Mouse (Mus musculus): ENCODE data around the gene Cep104. TPM values are rescaled to one million over a fixed set of nuclear protein-coding genes. Genes with fewer than 3 reads are reported as not detected.

Cep104 gene
- polyA plus RNA-seq, 1 experiment: 18.4 TPM

DNA sequence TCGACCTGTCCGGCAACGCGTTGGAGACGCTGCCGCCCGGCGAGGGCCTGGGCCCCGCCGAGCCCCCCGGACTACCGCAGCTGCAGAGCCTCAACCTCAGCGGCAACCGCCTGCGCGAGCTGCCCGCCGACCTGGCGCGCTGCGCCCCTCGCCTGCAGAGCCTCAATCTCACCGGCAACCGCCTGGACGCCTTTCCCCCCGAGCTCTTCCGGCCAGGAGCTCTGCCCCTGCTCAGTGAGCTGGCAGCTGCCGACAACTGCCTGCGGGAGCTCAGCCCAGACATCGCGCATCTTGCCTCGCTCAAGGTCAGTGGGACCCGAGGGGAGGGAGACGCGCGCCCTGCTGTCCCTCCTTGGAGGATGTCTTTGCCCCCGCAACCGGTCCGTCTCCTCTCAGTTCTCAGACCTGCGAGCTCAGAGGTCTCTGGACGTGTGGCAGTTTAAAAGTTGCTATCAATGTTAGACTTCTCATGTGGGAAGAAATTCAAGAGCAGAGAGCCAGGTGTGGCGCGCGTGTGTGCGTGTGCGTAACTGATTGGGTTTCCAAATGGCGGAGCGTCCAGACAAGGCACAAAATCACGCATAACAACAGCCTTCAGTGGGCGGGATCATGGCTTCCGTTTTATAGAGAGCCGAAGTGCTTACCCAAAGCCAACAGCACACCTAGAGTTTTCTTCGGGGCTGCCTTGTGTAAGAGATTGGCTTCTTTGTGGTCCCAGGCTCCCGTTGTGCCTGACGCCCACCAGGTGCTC, 37.3 kb downstream of the Cep104 start:
- TF ChIP-seq POLR2A (IDR thresholded peaks at IDR 0.05; ENCODE audit: low read depth, low read length) (no peak), CTCF (conservative IDR thresholded peaks at IDR 0.05; ENCODE audit: insufficient read depth, insufficient read length, low read depth, low read length) (no peak)
- 1% methylated on average over 55 of the region's 55 CpGs for WGBS
- Histone ChIP-seq H3K27ac (ENCODE audit: insufficient read depth, low read depth, low read length) (no peak overlapping the region), H3K4me3 (ENCODE audit: insufficient read depth, low read depth, low read length) (peak overlapping the region; percentile 74), H3K27me3 (replicated peaks; ENCODE audit: control insufficient read depth, insufficient read depth, low read length) (no peaks in the 10 kb centered on the region), H3K4me1 (ENCODE audit: control insufficient read depth, insufficient read depth, low read length) (peaks cover 8% of the 10 kb centered on the region; the same call in 1 of the 2 replicates), H3K36me3 (ENCODE audit: control insufficient read depth, insufficient read depth, low read length) (no peaks in the 10 kb centered on the region)
- DNase-seq: no peak

DNA sequence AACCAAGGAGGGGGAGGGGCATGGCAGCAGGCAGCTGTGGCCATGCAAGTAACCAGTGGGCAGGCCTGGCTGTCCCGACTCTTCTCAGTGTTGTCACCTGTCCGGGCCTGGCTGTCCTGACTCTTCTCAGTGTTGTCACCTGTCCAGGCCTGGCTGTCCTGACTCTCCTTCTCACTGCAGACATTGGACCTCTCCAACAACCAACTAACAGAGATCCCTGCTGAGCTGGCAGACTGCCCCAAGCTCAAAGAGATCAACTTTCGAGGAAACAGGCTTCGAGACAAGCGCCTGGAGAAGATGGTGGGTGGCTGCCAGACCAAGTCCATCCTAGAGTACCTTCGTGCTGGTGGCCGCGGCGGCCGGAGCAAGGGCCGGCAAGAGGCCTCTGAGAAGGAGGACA, 40.5 kb downstream of the Cep104 start:
- 68% methylated on average over 11 of the region's 11 CpGs for WGBS
- H3K4me1 ChIP-seq (ENCODE audit: control insufficient read depth, insufficient read depth, low read length): peaks cover 8% of the 10 kb centered on the region; the same call in 1 of the 2 replicates
- H3K27ac ChIP-seq (ENCODE audit: insufficient read depth, low read depth, low read length): no peak overlapping the region
- no peaks in the 10 kb centered on the region for H3K36me3 ChIP-seq (ENCODE audit: control insufficient read depth, insufficient read depth, low read length)
- no peak for TF ChIP-seq CTCF (conservative IDR thresholded peaks at IDR 0.05; ENCODE audit: insufficient read depth, insufficient read length, low read depth, low read length)
- no peak for TF ChIP-seq POLR2A (IDR thresholded peaks at IDR 0.05; ENCODE audit: low read depth, low read length)
- DNase-seq: peak; percentile 76
- H3K27me3 ChIP-seq (replicated peaks; ENCODE audit: control insufficient read depth, insufficient read depth, low read length): no peaks in the 10 kb centered on the region
- no peak overlapping the region for H3K4me3 ChIP-seq (ENCODE audit: insufficient read depth, low read depth, low read length)

DNA sequence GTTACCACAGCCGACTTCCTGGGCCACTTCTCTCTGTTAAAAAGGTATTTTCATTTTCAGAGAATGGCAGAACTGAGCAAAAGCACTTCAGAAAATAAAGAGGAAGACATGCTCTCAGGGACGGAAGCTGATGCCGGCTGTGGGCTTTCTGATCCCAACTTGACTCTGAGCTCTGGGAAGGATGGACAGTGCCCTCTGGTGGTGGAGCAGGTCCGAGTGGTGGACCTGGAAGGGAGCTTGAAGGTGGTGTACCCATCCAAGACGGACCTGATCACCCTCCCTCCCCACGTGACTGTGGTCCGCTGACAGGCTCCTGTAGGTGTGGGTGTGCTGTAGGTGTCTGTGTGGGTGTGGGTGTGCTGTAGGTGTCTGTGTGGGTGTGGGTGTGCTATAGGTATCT, 44.6 kb downstream of the Cep104 start:
- TF ChIP-seq CTCF (conservative IDR thresholded peaks at IDR 0.05; ENCODE audit: insufficient read depth, insufficient read length, low read depth, low read length): peak; percentile 77
- TF ChIP-seq POLR2A (IDR thresholded peaks at IDR 0.05; ENCODE audit: low read depth, low read length): no peak
- H3K27me3 ChIP-seq (replicated peaks; ENCODE audit: control insufficient read depth, insufficient read depth, low read length): no peaks in the 10 kb centered on the region
- peaks cover 22% of the 10 kb centered on the region for H3K4me1 ChIP-seq (ENCODE audit: control insufficient read depth, insufficient read depth, low read length)
- H3K27ac ChIP-seq (ENCODE audit: insufficient read depth, low read depth, low read length): no peak overlapping the region
- H3K36me3 ChIP-seq (ENCODE audit: control insufficient read depth, insufficient read depth, low read length): no peaks in the 10 kb centered on the region; the same call in 1 of the 2 replicates
- 42% methylated on average over 7 of the region's 7 CpGs for WGBS
- peak; percentile 81 for DNase-seq
- no peak overlapping the region for H3K4me3 ChIP-seq (ENCODE audit: insufficient read depth, low read depth, low read length)

DNA sequence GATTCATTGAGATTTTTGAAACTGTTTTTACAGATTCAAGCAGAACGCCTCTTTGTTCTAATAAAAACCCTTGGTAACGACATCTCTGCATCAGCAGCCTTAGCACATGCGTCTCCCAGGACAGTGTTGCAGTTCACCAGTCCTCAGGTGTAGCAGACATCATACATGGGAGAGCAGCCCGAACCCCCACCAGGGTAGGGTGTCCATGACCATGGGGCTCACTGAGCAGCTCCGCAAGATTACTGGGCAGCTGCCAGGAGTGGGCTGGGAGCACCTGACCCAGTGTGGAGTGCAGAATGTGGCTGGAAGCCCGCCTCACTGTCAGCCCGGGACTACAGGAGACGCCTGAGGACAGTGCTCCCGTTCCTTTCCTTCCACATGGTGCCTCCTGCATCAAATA, 46.4 kb downstream of the Cep104 start:
- DNase-seq: peak; percentile 69
- Histone ChIP-seq H3K27ac (ENCODE audit: insufficient read depth, low read depth, low read length) (peak overlapping the region; percentile 53), H3K27me3 (replicated peaks; ENCODE audit: control insufficient read depth, insufficient read depth, low read length) (no peaks in the 10 kb centered on the region), H3K4me1 (ENCODE audit: control insufficient read depth, insufficient read depth, low read length) (peaks cover 22% of the 10 kb centered on the region), H3K4me3 (ENCODE audit: insufficient read depth, low read depth, low read length) (no peak overlapping the region), H3K36me3 (ENCODE audit: control insufficient read depth, insufficient read depth, low read length) (no peaks in the 10 kb centered on the region; the same call in 1 of the 2 replicates)
- 52% methylated on average over 9 of the region's 9 CpGs for WGBS
- no peak for TF ChIP-seq CTCF (conservative IDR thresholded peaks at IDR 0.05; ENCODE audit: insufficient read depth, insufficient read length, low read depth, low read length)
- TF ChIP-seq POLR2A (IDR thresholded peaks at IDR 0.05; ENCODE audit: low read depth, low read length): peak; percentile 17

DNA sequence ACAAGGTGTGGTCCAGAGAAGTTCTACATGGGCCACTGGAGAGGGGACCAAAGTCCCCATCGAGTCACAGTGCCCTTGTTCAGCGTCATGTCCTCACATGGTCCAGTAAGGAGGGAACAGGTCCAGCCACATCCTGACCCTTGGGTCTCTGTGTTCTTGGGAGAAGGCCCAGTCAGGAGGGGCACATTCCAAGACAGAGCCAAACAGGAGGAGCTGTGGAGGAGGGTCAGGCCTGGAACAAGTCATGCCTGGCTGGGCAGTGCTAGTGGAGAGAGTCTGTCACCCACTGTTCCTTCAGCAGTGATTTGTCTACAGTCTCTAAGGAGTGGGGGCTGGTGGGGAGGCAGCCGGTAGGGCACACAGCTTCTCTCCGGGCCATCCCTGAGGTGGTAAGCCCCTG, 47.4 kb downstream of the Cep104 start:
- WGBS: 28% methylated on average over 4 of the region's 4 CpGs
- no peak for TF ChIP-seq CTCF (conservative IDR thresholded peaks at IDR 0.05; ENCODE audit: insufficient read depth, insufficient read length, low read depth, low read length)
- TF ChIP-seq POLR2A (IDR thresholded peaks at IDR 0.05; ENCODE audit: low read depth, low read length): no peak
- peak overlapping the region; percentile 53 for H3K27ac ChIP-seq (ENCODE audit: insufficient read depth, low read depth, low read length)
- H3K27me3 ChIP-seq (replicated peaks; ENCODE audit: control insufficient read depth, insufficient read depth, low read length): no peaks in the 10 kb centered on the region
- no peaks in the 10 kb centered on the region; the same call in 1 of the 2 replicates for H3K36me3 ChIP-seq (ENCODE audit: control insufficient read depth, insufficient read depth, low read length)
- no peak overlapping the region for H3K4me3 ChIP-seq (ENCODE audit: insufficient read depth, low read depth, low read length)
- peak; percentile 96 for DNase-seq
- H3K4me1 ChIP-seq (ENCODE audit: control insufficient read depth, insufficient read depth, low read length): peaks cover 24% of the 10 kb centered on the region

DNA sequence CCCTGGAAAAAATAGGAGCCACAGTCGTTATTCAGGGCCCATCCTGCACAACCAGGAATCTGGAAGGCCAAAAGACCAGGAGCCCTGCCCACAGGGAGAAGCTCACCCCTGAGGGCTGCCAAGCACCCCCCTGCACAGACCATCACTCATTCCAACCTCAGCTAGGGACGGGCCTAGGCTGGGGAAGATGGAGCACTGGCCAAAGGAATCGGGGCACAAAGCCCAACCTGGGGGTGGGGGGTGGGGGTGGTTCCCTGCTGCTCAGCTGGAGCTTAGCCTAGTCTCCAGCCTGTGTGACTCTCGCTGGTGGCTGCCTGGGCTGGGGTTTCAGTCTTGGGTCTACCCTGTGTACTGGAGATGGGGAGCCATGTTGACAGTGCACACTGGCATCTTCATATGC, 47.9 kb downstream of the Cep104 start:
- H3K4me1 ChIP-seq (ENCODE audit: control insufficient read depth, insufficient read depth, low read length): peaks cover 24% of the 10 kb centered on the region
- WGBS: 15% methylated on average over 4 of the region's 4 CpGs
- TF ChIP-seq POLR2A (IDR thresholded peaks at IDR 0.05; ENCODE audit: low read depth, low read length) (no peak), CTCF (conservative IDR thresholded peaks at IDR 0.05; ENCODE audit: insufficient read depth, insufficient read length, low read depth, low read length) (no peak)
- H3K27ac ChIP-seq (ENCODE audit: insufficient read depth, low read depth, low read length): peak overlapping the region; percentile 78
- H3K36me3 ChIP-seq (ENCODE audit: control insufficient read depth, insufficient read depth, low read length): no peaks in the 10 kb centered on the region; the same call in 1 of the 2 replicates
- no peak for DNase-seq
- no peaks in the 10 kb centered on the region for H3K27me3 ChIP-seq (replicated peaks; ENCODE audit: control insufficient read depth, insufficient read depth, low read length)
- H3K4me3 ChIP-seq (ENCODE audit: insufficient read depth, low read depth, low read length): no peak overlapping the region

DNA sequence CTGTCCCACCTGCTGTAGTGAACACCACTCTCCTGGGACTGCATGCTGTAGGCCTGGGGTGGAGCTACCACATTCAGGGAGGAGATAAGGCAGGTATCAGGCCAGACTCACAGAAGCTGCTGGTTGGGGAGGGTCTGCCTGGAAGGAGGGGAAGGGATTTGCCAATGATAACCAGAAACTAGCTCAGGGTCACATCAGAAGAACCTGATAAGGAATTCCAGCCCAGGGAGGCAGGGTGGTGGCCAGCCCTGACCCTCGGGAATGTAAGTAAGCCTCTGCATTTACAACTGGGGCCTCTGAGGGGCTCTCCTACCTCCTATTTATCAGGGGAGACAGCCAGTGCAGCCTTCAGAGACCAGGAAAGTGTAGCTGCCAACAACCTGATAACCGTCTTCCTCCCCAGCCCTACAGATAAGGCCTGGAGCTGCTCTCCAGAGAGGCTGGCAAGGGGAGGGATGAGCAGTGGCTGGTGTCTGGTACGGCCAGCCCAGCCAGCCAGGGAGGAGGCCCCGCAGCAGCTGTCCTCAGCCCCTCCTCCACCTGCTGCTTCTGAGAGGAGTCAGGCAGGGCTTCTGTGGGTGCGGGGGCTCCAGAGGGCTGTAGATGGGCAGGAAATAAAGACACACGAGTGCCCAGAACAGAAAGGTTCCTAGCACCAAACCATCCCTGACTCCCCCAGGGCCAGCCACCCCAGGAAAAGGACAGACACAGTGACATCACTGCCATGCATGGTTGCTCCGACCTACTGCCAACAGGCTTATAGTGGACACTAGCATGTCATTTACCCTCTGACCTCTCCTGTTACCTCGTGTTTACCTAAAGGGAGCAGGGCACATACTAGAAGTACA, 49.0 kb downstream of the Cep104 start:
- DNase-seq: peak; percentile 66
- peak overlapping the region; percentile 78 for H3K27ac ChIP-seq (ENCODE audit: insufficient read depth, low read depth, low read length)
- H3K4me1 ChIP-seq (ENCODE audit: control insufficient read depth, insufficient read depth, low read length): peaks cover 24% of the 10 kb centered on the region
- H3K27me3 ChIP-seq (replicated peaks; ENCODE audit: control insufficient read depth, insufficient read depth, low read length): no peaks in the 10 kb centered on the region
- H3K4me3 ChIP-seq (ENCODE audit: insufficient read depth, low read depth, low read length): peak overlapping the region; percentile 65
- no peaks in the 10 kb centered on the region; the same call in 1 of the 2 replicates for H3K36me3 ChIP-seq (ENCODE audit: control insufficient read depth, insufficient read depth, low read length)
- no peak for TF ChIP-seq CTCF (conservative IDR thresholded peaks at IDR 0.05; ENCODE audit: insufficient read depth, insufficient read length, low read depth, low read length)
- no peak for TF ChIP-seq POLR2A (IDR thresholded peaks at IDR 0.05; ENCODE audit: low read depth, low read length)
- 24% methylated on average over 8 of the region's 8 CpGs for WGBS
